Mouse (Mus musculus): ENCODE measurements at regions not wholly inside any gene's neighbourhood (a gene's known extent, or its start where the extent isn't known, plus 50 kb on each side); places are given as distances from the start of the nearest gene placed in this dataset.
"Not testable (repeated sequence)": the region's sequence is repeated elsewhere in the genome, so short reads cannot be mapped to it uniquely, and the experiment has no call there.

- H3K9me3 ChIP-seq (ENCODE audit: control insufficient read depth, low read length); H3K9ac ChIP-seq (ENCODE audit: low read length); H3K4me3 ChIP-seq (ENCODE audit: control insufficient read depth in 1 of 2, insufficient read depth in 1 of 2, low read depth in 1 of 2, low read length in 2 of 2); H3K27me3 ChIP-seq (ENCODE audit: control insufficient read depth, insufficient read depth, low read length); ATAC-seq (ENCODE audit: insufficient number of reproducible peaks, insufficient read depth, low FRiP score, low read depth); H3K27ac ChIP-seq (replicated peaks in 1 of 2; ENCODE audit: control insufficient read depth in 1 of 2, insufficient read depth in 1 of 2, low read depth in 2 of 2, low read length in 2 of 2); H3K4me2 ChIP-seq (ENCODE audit: low read length); H3K36me3 ChIP-seq (ENCODE audit: control insufficient read depth, insufficient read depth, low read length); H3K4me1 ChIP-seq (ENCODE audit: control insufficient read depth in 2 of 2, insufficient read depth in 2 of 2, low read length in 2 of 2): not testable (repeated sequence)
- 60% methylated on average over 2 of the region's 7 CpGs for WGBS
These were observed 84.8 kb upstream of the Ezh2 start for GRCm38 (mm10) chr6:47679946-47680345.

GRCm38 (mm10) chr6:47672741-47673140 is 77.6 kb upstream of the Ezh2 start:
- not testable (repeated sequence) for H3K27me3 ChIP-seq (ENCODE audit: control insufficient read depth, insufficient read depth, low read length); H3K9me3 ChIP-seq (ENCODE audit: control insufficient read depth, low read length); H3K9ac ChIP-seq (ENCODE audit: low read length); ATAC-seq (ENCODE audit: insufficient number of reproducible peaks, insufficient read depth, low FRiP score, low read depth); H3K4me1 ChIP-seq (ENCODE audit: control insufficient read depth in 2 of 2, insufficient read depth in 2 of 2, low read length in 2 of 2); H3K27ac ChIP-seq (replicated peaks in 1 of 2; ENCODE audit: control insufficient read depth in 1 of 2, insufficient read depth in 1 of 2, low read depth in 2 of 2, low read length in 2 of 2); H3K36me3 ChIP-seq (ENCODE audit: control insufficient read depth, insufficient read depth, low read length)
- Histone ChIP-seq H3K4me2 (ENCODE audit: low read length) (peak overlapping the region; percentile 32; the same call in 1 of the 2 replicates), H3K4me3 (ENCODE audit: control insufficient read depth in 1 of 2, insufficient read depth in 1 of 2, low read depth in 1 of 2, low read length in 2 of 2) (peak overlapping the region; percentile 24 to 42; a peak in 3 of 4 replicates)
- WGBS: 7% methylated on average over 8 of the region's 33 CpGs

DNA sequence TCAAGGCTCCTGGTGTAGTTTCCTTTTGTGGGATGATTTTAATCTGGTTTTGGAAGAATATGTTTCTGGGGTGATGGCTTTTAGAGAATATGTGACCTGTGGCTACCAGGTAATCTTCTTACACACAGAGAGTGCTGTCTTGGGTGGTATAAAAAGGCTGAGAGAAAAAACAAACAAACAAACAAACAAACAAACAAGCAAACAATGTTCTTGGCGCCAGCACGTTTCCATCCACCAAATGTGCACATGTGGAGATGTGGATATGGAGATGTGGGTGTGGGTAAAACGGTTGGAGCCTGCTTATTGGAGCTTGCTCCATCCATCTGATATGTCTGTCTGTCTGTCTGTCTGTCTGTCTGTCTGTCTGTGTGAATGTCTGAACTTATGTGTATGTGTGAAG is 57.7 kb upstream of the Ezh2 start:
- 54% methylated on average over 2 of the region's 3 CpGs for WGBS
- not testable (repeated sequence) for H3K36me3 ChIP-seq (ENCODE audit: control insufficient read depth, insufficient read depth, low read length); H3K27ac ChIP-seq (replicated peaks in 1 of 2; ENCODE audit: control insufficient read depth in 1 of 2, insufficient read depth in 1 of 2, low read depth in 2 of 2, low read length in 2 of 2); H3K4me2 ChIP-seq (ENCODE audit: low read length); H3K27me3 ChIP-seq (ENCODE audit: control insufficient read depth, insufficient read depth, low read length); H3K9ac ChIP-seq (ENCODE audit: low read length); H3K4me1 ChIP-seq (ENCODE audit: control insufficient read depth in 2 of 2, insufficient read depth in 2 of 2, low read length in 2 of 2); H3K4me3 ChIP-seq (ENCODE audit: control insufficient read depth in 1 of 2, insufficient read depth in 1 of 2, low read depth in 1 of 2, low read length in 2 of 2); ATAC-seq (ENCODE audit: insufficient number of reproducible peaks, insufficient read depth, low FRiP score, low read depth); H3K9me3 ChIP-seq (ENCODE audit: control insufficient read depth, low read length)

DNA sequence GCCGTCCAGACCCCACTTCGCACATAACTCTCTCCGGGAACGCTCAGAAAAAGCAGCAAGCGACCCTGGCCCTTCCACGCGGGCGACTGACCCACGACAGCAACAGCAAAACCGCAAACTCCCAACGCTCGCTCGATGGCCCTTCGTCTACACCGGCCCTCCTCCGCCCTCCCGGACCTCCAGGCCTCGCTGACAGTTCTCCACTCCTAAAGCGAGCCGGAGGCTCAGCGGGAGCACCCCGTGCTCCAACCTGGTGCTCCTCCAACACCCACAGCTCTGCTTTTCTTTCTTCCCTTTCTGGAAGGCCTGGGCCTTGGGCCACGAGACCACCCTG is 56.2 kb upstream of the Ezh2 start:
- not testable (repeated sequence) for H3K27ac ChIP-seq (replicated peaks in 1 of 2; ENCODE audit: control insufficient read depth in 1 of 2, insufficient read depth in 1 of 2, low read depth in 2 of 2, low read length in 2 of 2); H3K4me1 ChIP-seq (ENCODE audit: control insufficient read depth in 2 of 2, insufficient read depth in 2 of 2, low read length in 2 of 2); H3K36me3 ChIP-seq (ENCODE audit: control insufficient read depth, insufficient read depth, low read length); ATAC-seq (ENCODE audit: insufficient number of reproducible peaks, insufficient read depth, low FRiP score, low read depth); H3K27me3 ChIP-seq (ENCODE audit: control insufficient read depth, insufficient read depth, low read length); H3K9me3 ChIP-seq (ENCODE audit: control insufficient read depth, low read length)
- Histone ChIP-seq H3K4me2 (ENCODE audit: low read length) (peak overlapping the region; percentile 87), H3K9ac (ENCODE audit: low read length) (peak overlapping the region; percentile 70), H3K4me3 (ENCODE audit: control insufficient read depth in 1 of 2, insufficient read depth in 1 of 2, low read depth in 1 of 2, low read length in 2 of 2) (peak overlapping the region; percentile 62 to 63)
- 2% methylated on average over 22 of the region's 23 CpGs for WGBS

GRCm38 (mm10) chr6:47650463-47651384 is 55.6 kb upstream of the Ezh2 start:
- Histone ChIP-seq H3K9ac (ENCODE audit: low read length) (peak overlapping the region; percentile 70), H3K4me3 (ENCODE audit: control insufficient read depth in 1 of 2, insufficient read depth in 1 of 2, low read depth in 1 of 2, low read length in 2 of 2) (peak overlapping the region; percentile 62 to 63), H3K27me3 (ENCODE audit: control insufficient read depth, insufficient read depth, low read length) (no peaks in the 10 kb centered on the region), H3K9me3 (ENCODE audit: control insufficient read depth, low read length) (no peaks in the 10 kb centered on the region), H3K27ac (replicated peaks in 1 of 2; ENCODE audit: control insufficient read depth in 1 of 2, insufficient read depth in 1 of 2, low read depth in 2 of 2, low read length in 2 of 2) (no peak overlapping the region), H3K4me2 (ENCODE audit: low read length) (peak overlapping the region; percentile 87), H3K4me1 (ENCODE audit: control insufficient read depth in 2 of 2, insufficient read depth in 2 of 2, low read length in 2 of 2) (no peaks in the 10 kb centered on the region), H3K36me3 (ENCODE audit: control insufficient read depth, insufficient read depth, low read length) (no peaks in the 10 kb centered on the region)
- 3% methylated on average over 40 of the region's 46 CpGs for WGBS
- ATAC-seq (ENCODE audit: insufficient number of reproducible peaks, insufficient read depth, low FRiP score, low read depth): peak; percentile 95

- no peak for ATAC-seq (ENCODE audit: insufficient number of reproducible peaks, insufficient read depth, low FRiP score, low read depth)
- H3K4me2 ChIP-seq (ENCODE audit: low read length): no peak overlapping the region
- H3K9me3 ChIP-seq (ENCODE audit: control insufficient read depth, low read length): no peaks in the 10 kb centered on the region
- H3K9ac ChIP-seq (ENCODE audit: low read length): no peak overlapping the region
- no peak overlapping the region for H3K27ac ChIP-seq (replicated peaks in 1 of 2; ENCODE audit: control insufficient read depth in 1 of 2, insufficient read depth in 1 of 2, low read depth in 2 of 2, low read length in 2 of 2)
- no peaks in the 10 kb centered on the region for H3K36me3 ChIP-seq (ENCODE audit: control insufficient read depth, insufficient read depth, low read length)
- no peaks in the 10 kb centered on the region for H3K27me3 ChIP-seq (ENCODE audit: control insufficient read depth, insufficient read depth, low read length)
- 81% methylated on average over 6 of the region's 6 CpGs for WGBS
- no peaks in the 10 kb centered on the region for H3K4me1 ChIP-seq (ENCODE audit: control insufficient read depth in 2 of 2, insufficient read depth in 2 of 2, low read length in 2 of 2)
- no peak overlapping the region for H3K4me3 ChIP-seq (ENCODE audit: control insufficient read depth in 1 of 2, insufficient read depth in 1 of 2, low read depth in 1 of 2, low read length in 2 of 2)
These were observed 54.8 kb upstream of the Ezh2 start for GRCm38 (mm10) chr6:47649961-47650360.

- WGBS: 48% methylated on average over 5 of the region's 5 CpGs
- H3K9me3 ChIP-seq (ENCODE audit: control insufficient read depth, low read length): no peaks in the 10 kb centered on the region
- no peak overlapping the region for H3K9ac ChIP-seq (ENCODE audit: low read length)
- H3K27ac ChIP-seq (replicated peaks in 1 of 2; ENCODE audit: control insufficient read depth in 1 of 2, insufficient read depth in 1 of 2, low read depth in 2 of 2, low read length in 2 of 2): no peak overlapping the region
- H3K4me2 ChIP-seq (ENCODE audit: low read length): no peak overlapping the region
- H3K4me3 ChIP-seq (ENCODE audit: control insufficient read depth in 1 of 2, insufficient read depth in 1 of 2, low read depth in 1 of 2, low read length in 2 of 2): no peak overlapping the region
- ATAC-seq (ENCODE audit: insufficient number of reproducible peaks, insufficient read depth, low FRiP score, low read depth): no peak
- no peaks in the 10 kb centered on the region for H3K4me1 ChIP-seq (ENCODE audit: control insufficient read depth in 2 of 2, insufficient read depth in 2 of 2, low read length in 2 of 2)
- H3K27me3 ChIP-seq (ENCODE audit: control insufficient read depth, insufficient read depth, low read length): no peaks in the 10 kb centered on the region
- no peaks in the 10 kb centered on the region for H3K36me3 ChIP-seq (ENCODE audit: control insufficient read depth, insufficient read depth, low read length)
These were observed 54.4 kb upstream of the Ezh2 start for GRCm38 (mm10) chr6:47649451-47649931.

GRCm38 (mm10) chr6:47648899-47649298 is 53.8 kb upstream of the Ezh2 start:
- H3K4me1 ChIP-seq (ENCODE audit: control insufficient read depth in 2 of 2, insufficient read depth in 2 of 2, low read length in 2 of 2): no peaks in the 10 kb centered on the region
- H3K4me2 ChIP-seq (ENCODE audit: low read length): no peak overlapping the region
- no peak overlapping the region for H3K9ac ChIP-seq (ENCODE audit: low read length)
- no peak for ATAC-seq (ENCODE audit: insufficient number of reproducible peaks, insufficient read depth, low FRiP score, low read depth)
- H3K36me3 ChIP-seq (ENCODE audit: control insufficient read depth, insufficient read depth, low read length): no peaks in the 10 kb centered on the region
- 76% methylated on average over 4 of the region's 5 CpGs for WGBS
- H3K9me3 ChIP-seq (ENCODE audit: control insufficient read depth, low read length): no peaks in the 10 kb centered on the region
- no peak overlapping the region for H3K4me3 ChIP-seq (ENCODE audit: control insufficient read depth in 1 of 2, insufficient read depth in 1 of 2, low read depth in 1 of 2, low read length in 2 of 2)
- H3K27me3 ChIP-seq (ENCODE audit: control insufficient read depth, insufficient read depth, low read length): no peaks in the 10 kb centered on the region
- no peak overlapping the region for H3K27ac ChIP-seq (replicated peaks in 1 of 2; ENCODE audit: control insufficient read depth in 1 of 2, insufficient read depth in 1 of 2, low read depth in 2 of 2, low read length in 2 of 2)
